Mouse (Mus musculus) hindbrain, embryonic 13.5 days (tissue): ENCODE measurements around the gene Mybpc2. TPM values are rescaled to one million over a fixed set of nuclear protein-coding genes. Genes with fewer than 3 reads are reported as not detected.
A peak's percentile ranks its signal among the peaks of the same experiment; 100 is the strongest.

Source experiments
- ATAC-seq: fragments of 200-750 bp; cut with Nextera tagmentation; 2 replicates; pipeline ENCODE4 v1.8.0; 2017; ENCODE audit warnings: moderate TSS enrichment; ENCODE audit not compliant: low FRiP score
- H3K27ac ChIP-seq: fragments of 300-500 bp; sonication (generic); 2 replicates; pipeline ENCODE4 v1.5.1; 2015; ENCODE audit warnings: inconsistent platforms, mild to moderate bottlenecking, moderate library complexity
- H3K27me3 ChIP-seq: fragments of 300-500 bp; sonication (generic); 2 replicates; pipeline ENCODE4 v1.6.1; 2015; ENCODE audit warnings: mild to moderate bottlenecking, inconsistent platforms
- H3K36me3 ChIP-seq: fragments of 300-500 bp; sonication (generic); 2 replicates; pipeline ENCODE4 v1.6.1; 2015; ENCODE audit warnings: mild to moderate bottlenecking, inconsistent platforms
- H3K4me1 ChIP-seq: fragments of 300-500 bp; sonication (generic); replicated peaks from 2 replicates; pipeline ENCODE4 v1.6.1; 2015; ENCODE audit warnings: inconsistent platforms
- H3K4me2 ChIP-seq: fragments of 300-500 bp; sonication (generic); 2 replicates; pipeline ENCODE4 v1.6.1; 2015; ENCODE audit warnings: inconsistent platforms, mild to moderate bottlenecking, moderate library complexity
- H3K4me3 ChIP-seq: fragments of 300-500 bp; sonication (generic); 2 replicates; pipeline ENCODE4 v1.5.1; 2015; ENCODE audit warnings: mild to moderate bottlenecking, inconsistent platforms
- H3K9ac ChIP-seq: fragments of 300-500 bp; sonication (generic); 2 replicates; pipeline ENCODE4 v1.6.1; 2015; ENCODE audit warnings: mild to moderate bottlenecking, inconsistent platforms
- H3K9me3 ChIP-seq: fragments of 300-500 bp; sonication (generic); 2 replicates; pipeline ENCODE4 v1.6.1; 2016; ENCODE audit warnings: inconsistent platforms
- WGBS: fragments of 180-500 bp; shearing (Covaris S2); methylation state at CpG from one replicate; pipeline ENCODE4 v1.1.7; 2015; 5-methylcytosine and 5-hydroxymethylcytosine counted together
- polyA plus RNA-seq: library from polyadenylated mRNA; unstranded; fragments of >200 nt; fragmentation: Nextera tagmentation; extraction: Ambion mirVana; gene quantifications from 2 replicates; pipeline ENCODE4 v1.2.1, GENCODE M21; 2015

Gene Mybpc2
- polyA plus RNA-seq, 1 experiment from 2014 or later, result 0.08 TPM

- no peak overlapping the region for H3K9ac ChIP-seq
- H3K27me3 ChIP-seq, result peaks cover 45% of the 10 kb centered on the region
- H3K4me2 ChIP-seq, result no peak overlapping the region
- peaks cover 9% of the 10 kb centered on the region for H3K4me1 ChIP-seq
- 86% methylated on average over 3 of the region's 3 CpGs for WGBS
- H3K36me3 ChIP-seq, result peaks cover 24% of the 10 kb centered on the region
- ATAC-seq, result no peak
- H3K27ac ChIP-seq, result no peak overlapping the region
- H3K9me3 ChIP-seq, result no peaks in the 10 kb centered on the region
- no peak overlapping the region for H3K4me3 ChIP-seq
These were observed 6.1 kb upstream of the Mybpc2 start for GRCm38 (mm10) chr7:44530507-44530906.

GRCm38 (mm10) chr7:44529518-44529917 lies 5.1 kb upstream of the Mybpc2 start:
- peaks cover 14% of the 10 kb centered on the region for H3K36me3 ChIP-seq
- no peaks in the 10 kb centered on the region for H3K9me3 ChIP-seq
- H3K27ac ChIP-seq, result no peak overlapping the region
- 60% methylated on average over 5 of the region's 5 CpGs for WGBS
- H3K9ac ChIP-seq, result no peak overlapping the region
- H3K27me3 ChIP-seq, result peaks cover 55% of the 10 kb centered on the region
- H3K4me3 ChIP-seq, result no peak overlapping the region
- ATAC-seq, result no peak
- H3K4me2 ChIP-seq, result no peak overlapping the region
- H3K4me1 ChIP-seq, result peaks cover 15% of the 10 kb centered on the region

GRCm38 (mm10) chr7:44527483-44528398 lies 3.3 kb upstream of the Mybpc2 start:
- Histone ChIP-seq H3K9me3 (no peaks in the 10 kb centered on the region), H3K27ac (no peak overlapping the region), H3K4me2 (peak overlapping the region; percentile 72), H3K9ac (peak overlapping the region; percentile 70), H3K4me3 (peak overlapping the region; percentile 38), H3K4me1 (peaks cover 16% of the 10 kb centered on the region), H3K36me3 (no peaks in the 10 kb centered on the region; the same call in 1 of the 2 replicates), H3K27me3 (peaks cover 73% of the 10 kb centered on the region)
- 6% methylated on average over 40 of the region's 40 CpGs for WGBS
- ATAC-seq, result peak; percentile 30; the same call in 1 of the 2 replicates

GRCm38 (mm10) chr7:44526414-44527154 lies 2.1 kb upstream of the Mybpc2 start:
- Histone ChIP-seq H3K4me1 (peaks cover 19% of the 10 kb centered on the region), H3K4me3 (no peak overlapping the region), H3K27me3 (peaks cover 84% of the 10 kb centered on the region), H3K27ac (no peak overlapping the region), H3K4me2 (no peak overlapping the region), H3K9me3 (no peaks in the 10 kb centered on the region), H3K9ac (no peak overlapping the region), H3K36me3 (no peaks in the 10 kb centered on the region)
- no peak for ATAC-seq
- WGBS, result 90% methylated on average over 14 of the region's 14 CpGs

GRCm38 (mm10) chr7:44525126-44525832 lies 823 bp upstream of the Mybpc2 start:
- Histone ChIP-seq H3K36me3 (no peaks in the 10 kb centered on the region), H3K27ac (no peak overlapping the region), H3K27me3 (peaks cover 95% of the 10 kb centered on the region), H3K9ac (peak overlapping the region; percentile 35; the same call in 1 of the 2 replicates), H3K4me3 (no peak overlapping the region), H3K9me3 (no peaks in the 10 kb centered on the region), H3K4me2 (peak overlapping the region; percentile 31), H3K4me1 (peaks cover 21% of the 10 kb centered on the region)
- WGBS, result 13% methylated on average over 22 of the region's 22 CpGs
- no peak for ATAC-seq

GRCm38 (mm10) chr7:44523056-44523455 lies 1.4 kb downstream of the Mybpc2 start:
- 89% methylated on average over 2 of the region's 2 CpGs for WGBS
- peaks cover 73% of the 10 kb centered on the region for H3K27me3 ChIP-seq
- ATAC-seq, result no peak

GRCm38 (mm10) chr7:44521710-44522109 lies 2.7 kb downstream of the Mybpc2 start:
- H3K9me3 ChIP-seq, result no peaks in the 10 kb centered on the region
- no peaks in the 10 kb centered on the region for H3K36me3 ChIP-seq
- H3K4me2 ChIP-seq, result peak overlapping the region; percentile 31
- 0 out of 2 replicates have a peak, but pooled peaks have one; percentile 36 for ATAC-seq
- H3K4me1 ChIP-seq, result peaks cover 13% of the 10 kb centered on the region
- H3K9ac ChIP-seq, result peak overlapping the region; percentile 24; the same call in 1 of the 2 replicates
- peaks cover 72% of the 10 kb centered on the region for H3K27me3 ChIP-seq
- 3% methylated on average over 20 of the region's 20 CpGs for WGBS
- H3K27ac ChIP-seq, result no peak overlapping the region
- no peak overlapping the region for H3K4me3 ChIP-seq

More at GRCm38 (mm10) chr7:44523056-44523455, 1.4 kb downstream of the Mybpc2 start:
- no peak overlapping the region for H3K9ac ChIP-seq
- H3K36me3 ChIP-seq, result no peaks in the 10 kb centered on the region
- H3K27ac ChIP-seq, result no peak overlapping the region
- no peak overlapping the region for H3K4me3 ChIP-seq
- H3K4me2 ChIP-seq, result no peak overlapping the region
- no peaks in the 10 kb centered on the region for H3K9me3 ChIP-seq
- peaks cover 19% of the 10 kb centered on the region for H3K4me1 ChIP-seq

GRCm38 (mm10) chr7:44520990-44521389 lies 3.5 kb downstream of the Mybpc2 start:
- H3K4me2 ChIP-seq, result no peak overlapping the region
- H3K9ac ChIP-seq, result no peak overlapping the region
- H3K4me1 ChIP-seq, result peaks cover 13% of the 10 kb centered on the region
- ATAC-seq, result no peak
- H3K27me3 ChIP-seq, result peaks cover 69% of the 10 kb centered on the region
- 65% methylated on average over 3 of the region's 3 CpGs for WGBS
- no peak overlapping the region for H3K4me3 ChIP-seq
- no peaks in the 10 kb centered on the region for H3K9me3 ChIP-seq
- no peaks in the 10 kb centered on the region for H3K36me3 ChIP-seq
- no peak overlapping the region for H3K27ac ChIP-seq

- no peak overlapping the region for H3K4me3 ChIP-seq
- no peak overlapping the region for H3K9ac ChIP-seq
- no peak for ATAC-seq
- H3K4me2 ChIP-seq, result no peak overlapping the region
- peaks cover 5% of the 10 kb centered on the region for H3K4me1 ChIP-seq
- H3K27ac ChIP-seq, result no peak overlapping the region
- peaks cover 57% of the 10 kb centered on the region for H3K27me3 ChIP-seq
- H3K36me3 ChIP-seq, result no peaks in the 10 kb centered on the region
- H3K9me3 ChIP-seq, result no peaks in the 10 kb centered on the region
- WGBS, result 73% methylated on average over 9 of the region's 9 CpGs
These were observed 5.1 kb downstream of the Mybpc2 start for GRCm38 (mm10) chr7:44519240-44519913.

GRCm38 (mm10) chr7:44507491-44507890 lies 17.0 kb downstream of the Mybpc2 start:
- no peak for ATAC-seq
- H3K36me3 ChIP-seq, result no peaks in the 10 kb centered on the region
- H3K4me1 ChIP-seq, result no peaks in the 10 kb centered on the region
- no peak overlapping the region for H3K4me2 ChIP-seq
- 0 out of 2 replicates have a peak, but pooled peaks cover 3% of the 10 kb centered on the region for H3K9me3 ChIP-seq
- peaks cover 33% of the 10 kb centered on the region for H3K27me3 ChIP-seq
- no peak overlapping the region for H3K4me3 ChIP-seq
- no peak overlapping the region for H3K27ac ChIP-seq
- no peak overlapping the region for H3K9ac ChIP-seq

GRCm38 (mm10) chr7:44501563-44502115 lies 22.8 kb downstream of the Mybpc2 start:
- Histone ChIP-seq H3K4me1 (peaks cover 11% of the 10 kb centered on the region), H3K9ac (no peak overlapping the region), H3K36me3 (no peaks in the 10 kb centered on the region), H3K27ac (no peak overlapping the region), H3K9me3 (0 out of 2 replicates have a peak, but pooled peaks cover 3% of the 10 kb centered on the region), H3K4me2 (no peak overlapping the region), H3K27me3 (0 out of 2 replicates have a peak, but pooled peaks cover 8% of the 10 kb centered on the region), H3K4me3 (no peak overlapping the region)
- ATAC-seq, result no peak
- 37% methylated on average over 5 of the region's 5 CpGs for WGBS
